Mouse (Mus musculus) embryonic facial prominence, embryonic 11.5 days (tissue): ENCODE measurements around the gene Fgf8. TPM values are rescaled to one million over a fixed set of nuclear protein-coding genes. Genes with fewer than 3 reads are reported as not detected.

Experiments used
- ATAC-seq: fragments of 200-750 bp; cut with Nextera tagmentation; replicated peaks from 2 replicates; pipeline ENCODE4 v1.8.0; 2017; ENCODE audit warnings: low read depth; ENCODE audit not compliant: insufficient number of reproducible peaks, low FRiP score, low TSS enrichment
- DNase-seq: peaks from one replicate; pipeline ENCODE4 v3.0.0-alpha.2; 2015; ENCODE audit warnings: low spot score
- H3K27ac ChIP-seq: fragments of 300-500 bp; sonication (generic); replicated peaks from 2 replicates; pipeline ENCODE4 v1.5.1; 2014; ENCODE audit warnings: mild to moderate bottlenecking, low read depth, low read length, control low read depth
- H3K27me3 ChIP-seq: fragments of 300-500 bp; sonication (generic); 2 replicates; pipeline ENCODE4 v1.6.1; 2014; ENCODE audit warnings: mild to moderate bottlenecking, low read length, moderate library complexity, mixed read lengths; ENCODE audit not compliant: control insufficient read depth, insufficient read depth
- H3K36me3 ChIP-seq: fragments of 300-500 bp; sonication (generic); replicated peaks from 2 replicates; pipeline ENCODE4 v1.6.1; 2014; ENCODE audit warnings: low read depth, mild to moderate bottlenecking, low read length, moderate library complexity, mixed read lengths; ENCODE audit not compliant: control insufficient read depth, insufficient read depth
- H3K4me1 ChIP-seq: fragments of 300-500 bp; sonication (generic); 2 replicates; pipeline ENCODE4 v1.6.1; 2014; ENCODE audit warnings: low read length, mixed read lengths; ENCODE audit not compliant: control insufficient read depth, insufficient read depth
- H3K4me2 ChIP-seq: fragments of 300-500 bp; sonication (generic); 2 replicates; pipeline ENCODE4 v1.6.1; 2014; ENCODE audit warnings: low read depth, mild to moderate bottlenecking, control low read depth, low read length, moderate library complexity
- H3K4me3 ChIP-seq: fragments of 300-500 bp; sonication (generic); 2 replicates; pipeline ENCODE4 v1.5.1; 2014; ENCODE audit warnings: low read depth, low read length, control low read depth
- H3K9ac ChIP-seq: fragments of 300-500 bp; sonication (generic); replicated peaks from 2 replicates; pipeline ENCODE4 v1.6.1; 2014; ENCODE audit warnings: mild to moderate bottlenecking, control low read depth, low read length
- H3K9me3 ChIP-seq: fragments of 300-500 bp; sonication (generic); replicated peaks from 2 replicates; pipeline ENCODE4 v1.6.1; 2016; ENCODE audit warnings: mild to moderate bottlenecking, low read length, inconsistent platforms, mixed read lengths; ENCODE audit not compliant: control insufficient read depth
- WGBS: fragments of 180-500 bp; shearing (Covaris S2); extraction: QIAGEN DNeasy Blood & Tissue Kit; methylation state at CpG from one replicate; pipeline ENCODE4 v1.1.7; 2014; 5-methylcytosine and 5-hydroxymethylcytosine counted together
- polyA plus RNA-seq: library from polyadenylated mRNA; unstranded; fragments of >200 nt; fragmentation: Nextera tagmentation; extraction: Ambion mirVana; gene quantifications from 2 replicates; pipeline ENCODE4 v1.2.1, GENCODE M21; 2014

The Fgf8 gene
- 17.7 and 20.5 TPM in 2 replicates for polyA plus RNA-seq

DNA sequence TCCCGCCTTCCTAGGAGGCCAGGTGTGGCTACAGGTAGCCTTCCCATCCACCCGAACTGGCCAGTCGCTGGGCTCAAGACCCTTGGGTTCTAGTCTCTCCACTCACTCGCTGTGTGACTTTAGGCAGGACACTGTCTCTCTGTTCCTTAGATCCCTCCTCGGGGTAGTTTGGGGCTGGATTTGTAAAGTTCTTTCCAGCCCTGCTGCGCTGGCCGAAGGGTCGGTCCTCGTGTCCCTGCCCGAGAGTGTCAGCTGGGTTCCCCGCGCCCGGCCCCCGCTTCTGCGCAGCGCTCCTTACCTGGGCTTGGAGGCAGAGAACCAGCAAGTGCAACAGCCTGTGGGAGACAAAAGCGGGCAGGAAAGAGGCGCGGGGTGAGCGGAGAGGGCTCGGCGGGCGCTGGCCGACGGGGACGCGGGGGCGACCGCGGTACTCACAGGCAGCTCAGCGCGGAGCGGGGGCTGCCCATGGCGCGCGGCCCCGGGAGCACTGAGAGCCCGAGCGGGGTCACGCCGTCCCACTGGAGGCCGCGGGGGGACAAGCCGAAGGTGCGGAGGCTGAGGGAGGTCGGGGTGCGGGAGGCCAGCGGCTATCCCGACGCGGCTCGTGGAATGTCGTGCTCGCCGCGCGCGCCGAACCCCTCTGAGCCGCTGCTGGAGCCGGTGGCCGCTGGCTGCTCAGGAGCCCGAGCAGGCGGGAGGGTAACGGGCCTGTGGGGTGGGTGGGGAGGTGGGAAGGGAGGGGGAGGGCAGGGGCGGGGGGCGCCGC lies at the start of gene Fgf8:
TSS of gene Fgf8 (minus strand) at position 698 of the 766 bp plus-strand sequence.
- WGBS = under 1% methylated on average over 63 of the region's 68 CpGs
- H3K9ac ChIP-seq = peak within 1 kb of the TSS; percentile 37
- no peak within 1 kb of the TSS for H3K27ac ChIP-seq
- DNase-seq (no peak), ATAC-seq (no peak)
- peak within 1 kb of the TSS; percentile 90 for H3K4me2 ChIP-seq
- peaks cover 81% of the 10 kb centered on the region for H3K27me3 ChIP-seq
- H3K4me3 ChIP-seq = peak within 1 kb of the TSS; percentile 37
- no peaks in the 10 kb centered on the region for H3K9me3 ChIP-seq
- peaks cover 16% of the 10 kb centered on the region for H3K4me1 ChIP-seq
- H3K36me3 ChIP-seq = no peaks in the 10 kb centered on the region

DNA sequence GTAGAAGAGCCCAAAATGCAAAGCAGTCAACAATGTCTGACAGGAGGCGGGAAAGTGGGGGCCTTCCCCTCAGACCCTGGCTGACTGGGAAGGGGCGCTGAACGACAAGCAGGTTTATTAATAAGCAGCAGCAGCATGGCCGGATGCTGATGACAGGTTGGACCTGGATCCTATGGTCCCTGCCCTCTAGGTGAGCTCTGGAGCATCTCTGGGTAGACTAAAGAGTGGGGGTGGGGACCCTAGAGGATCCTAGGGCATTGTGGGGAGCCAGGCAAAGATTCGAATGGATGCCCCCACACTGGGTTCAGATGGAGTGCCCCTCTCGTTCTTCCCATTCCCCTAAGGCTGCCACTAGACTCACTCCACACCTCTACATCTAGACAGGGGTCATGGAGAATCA lies 49.7 kb upstream of the Fgf8 start:
- Histone ChIP-seq H3K27ac (no peak overlapping the region), H3K9ac (no peak overlapping the region), H3K4me1 (no peaks in the 10 kb centered on the region), H3K36me3 (no peaks in the 10 kb centered on the region), H3K4me2 (no peak overlapping the region), H3K27me3 (no peaks in the 10 kb centered on the region), H3K4me3 (no peak overlapping the region), H3K9me3 (no peaks in the 10 kb centered on the region)
- DNase-seq (no peak), ATAC-seq (no peak)
- 82% methylated on average over 6 of the region's 6 CpGs for WGBS

DNA sequence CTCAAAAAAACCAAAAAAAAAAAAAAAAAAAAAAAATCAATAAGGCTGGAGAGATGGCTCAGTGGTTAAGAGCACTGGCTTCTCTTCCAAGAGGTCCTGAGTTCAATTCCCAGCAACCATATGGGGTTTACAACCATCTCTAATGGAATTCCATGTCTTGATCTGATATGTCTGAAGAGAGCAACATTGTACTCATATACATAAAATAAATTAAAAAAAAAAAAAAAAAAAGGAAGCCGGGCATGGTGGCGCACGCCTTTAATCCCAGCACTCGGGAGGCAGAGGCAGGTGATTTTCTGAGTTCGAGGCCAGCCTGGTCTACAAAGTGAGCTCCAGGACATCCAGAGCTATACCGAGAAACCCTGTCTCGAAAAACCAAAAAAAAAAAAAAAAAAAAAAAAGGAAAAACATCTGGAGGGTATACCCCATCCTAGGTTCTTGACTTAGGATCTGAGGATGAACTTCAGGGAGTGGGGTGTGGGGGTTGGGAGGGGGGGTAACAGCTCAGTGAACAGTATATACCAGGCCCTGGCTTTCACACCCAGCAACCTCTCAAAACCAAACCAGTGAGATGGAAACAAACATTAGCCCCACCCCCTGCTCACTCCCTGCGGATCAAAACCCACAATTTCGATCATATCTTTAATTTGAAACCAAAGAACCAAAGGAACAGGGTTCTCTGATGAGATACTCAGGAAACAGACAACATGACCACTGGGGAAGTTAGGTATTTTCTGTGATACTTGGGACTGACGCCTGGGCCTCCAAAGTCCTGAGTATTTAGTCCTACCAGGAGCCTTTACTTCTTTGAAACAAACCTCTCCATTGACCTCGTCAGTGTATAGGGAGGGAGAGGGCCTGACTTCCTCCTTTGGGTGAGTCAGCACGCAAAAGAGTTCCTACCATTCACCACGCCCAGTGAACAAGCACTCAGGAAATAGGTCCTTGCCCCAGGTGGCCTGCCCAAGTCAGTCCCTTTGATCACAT lies 47.5 kb upstream of the Fgf8 start:
- H3K4me2 ChIP-seq = no peak overlapping the region
- no peaks in the 10 kb centered on the region for H3K27me3 ChIP-seq
- H3K27ac ChIP-seq = no peak overlapping the region
- DNase-seq = no peak
- no peak for ATAC-seq
- H3K4me1 ChIP-seq = no peaks in the 10 kb centered on the region
- H3K4me3 ChIP-seq = no peak overlapping the region
- H3K9ac ChIP-seq = no peak overlapping the region
- H3K9me3 ChIP-seq = no peaks in the 10 kb centered on the region
- no peaks in the 10 kb centered on the region for H3K36me3 ChIP-seq
- 77% methylated on average over 13 of the region's 13 CpGs for WGBS

DNA sequence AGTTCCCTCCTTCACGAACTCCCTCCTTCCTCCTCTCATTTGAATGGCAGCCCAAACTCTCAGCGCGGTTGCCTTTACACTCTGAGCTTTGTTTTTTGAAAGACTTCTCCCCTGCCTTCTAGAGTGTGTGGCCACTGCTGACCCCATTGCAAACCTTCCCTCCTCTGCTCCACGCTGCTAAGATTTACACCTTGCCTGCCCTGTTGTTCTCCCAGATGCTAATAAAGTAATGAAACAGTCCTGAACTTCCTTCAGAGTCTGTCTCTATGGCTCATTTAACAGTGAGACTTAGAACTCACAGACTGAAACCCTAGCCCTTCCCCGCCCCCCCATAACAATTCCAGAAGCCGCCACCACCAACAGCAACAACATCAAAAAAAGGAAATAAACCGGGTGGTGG lies 46.6 kb upstream of the Fgf8 start:
- H3K4me3 ChIP-seq = no peak overlapping the region
- H3K9me3 ChIP-seq = no peaks in the 10 kb centered on the region
- H3K36me3 ChIP-seq = no peaks in the 10 kb centered on the region
- no peak overlapping the region for H3K4me2 ChIP-seq
- H3K27me3 ChIP-seq = no peaks in the 10 kb centered on the region
- 77% methylated on average over 7 of the region's 7 CpGs for WGBS
- H3K27ac ChIP-seq = no peak overlapping the region
- ATAC-seq (no peak), DNase-seq (no peak)
- no peak overlapping the region for H3K9ac ChIP-seq
- no peaks in the 10 kb centered on the region for H3K4me1 ChIP-seq

DNA sequence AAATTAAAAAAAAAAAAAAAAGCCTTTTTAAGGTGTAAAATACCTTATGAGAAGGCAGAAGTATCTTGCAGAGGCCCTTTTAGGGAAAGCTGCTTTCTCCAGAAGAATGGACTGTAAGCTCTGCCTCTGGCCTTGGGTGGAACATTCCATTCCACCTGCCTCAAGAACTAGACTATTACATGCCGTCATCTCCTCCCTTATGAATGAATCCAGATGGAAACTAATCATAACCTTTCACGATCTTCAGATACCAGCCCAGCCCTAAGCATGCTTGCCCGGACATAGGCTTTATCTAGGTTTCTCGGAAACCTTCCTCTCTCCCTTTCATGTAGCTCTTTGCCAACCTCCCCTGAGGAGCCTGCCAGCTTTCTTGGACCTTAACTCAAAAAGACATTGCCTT lies 45.6 kb upstream of the Fgf8 start:
- Histone ChIP-seq H3K27me3 (no peaks in the 10 kb centered on the region), H3K27ac (no peak overlapping the region), H3K9ac (no peak overlapping the region), H3K4me1 (no peaks in the 10 kb centered on the region), H3K36me3 (no peaks in the 10 kb centered on the region), H3K4me2 (no peak overlapping the region), H3K4me3 (no peak overlapping the region), H3K9me3 (no peaks in the 10 kb centered on the region)
- 77% methylated on average over 4 of the region's 4 CpGs for WGBS
- ATAC-seq (no peak), DNase-seq (peak; percentile 16)

DNA sequence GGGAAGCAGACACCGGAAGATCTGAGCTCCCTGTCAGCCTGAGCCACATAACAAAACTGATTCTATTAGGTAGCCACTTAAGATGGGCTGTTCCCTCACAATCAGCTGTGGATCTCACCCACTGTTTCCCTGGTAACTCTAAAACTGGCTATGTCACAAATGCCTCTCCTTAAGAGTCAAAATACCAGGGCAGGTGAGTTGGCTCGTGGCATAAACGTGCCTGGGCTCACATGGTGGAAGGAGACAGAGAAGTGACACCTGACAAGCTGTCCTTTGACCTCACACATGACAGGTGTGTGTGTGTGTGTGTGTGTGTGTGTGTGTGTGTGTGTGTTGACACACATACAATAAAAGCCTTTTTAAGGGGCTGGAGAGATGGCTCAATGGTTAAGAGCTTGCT lies 44.7 kb upstream of the Fgf8 start:
- no peak overlapping the region for H3K9ac ChIP-seq
- ATAC-seq (no peak), DNase-seq (no peak)
- no peaks in the 10 kb centered on the region for H3K36me3 ChIP-seq
- H3K9me3 ChIP-seq = no peaks in the 10 kb centered on the region
- H3K27ac ChIP-seq = no peak overlapping the region
- 65% methylated on average over 3 of the region's 3 CpGs for WGBS
- no peak overlapping the region for H3K4me2 ChIP-seq
- H3K4me3 ChIP-seq = no peak overlapping the region
- no peaks in the 10 kb centered on the region for H3K4me1 ChIP-seq
- H3K27me3 ChIP-seq = no peaks in the 10 kb centered on the region

DNA sequence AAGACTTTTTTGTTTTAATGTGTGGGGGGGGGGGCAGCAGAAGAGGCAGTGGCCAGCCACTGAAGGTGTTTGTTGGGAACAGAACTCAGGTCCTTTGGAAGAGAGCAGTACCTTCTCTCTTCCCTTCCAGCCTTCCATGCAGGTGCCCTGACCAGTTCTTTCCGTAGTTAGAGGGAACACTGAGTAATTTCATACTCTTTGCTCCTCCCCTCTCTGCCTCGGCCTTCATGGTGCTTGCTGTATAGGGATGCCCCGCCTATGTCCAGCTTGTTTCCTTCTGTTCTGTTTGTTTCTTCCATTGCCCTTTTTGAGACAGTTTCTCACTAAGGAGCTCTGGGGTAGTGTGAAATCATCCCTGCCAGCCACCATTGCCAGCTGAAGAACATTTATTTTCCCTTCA lies 42.8 kb upstream of the Fgf8 start:
- Histone ChIP-seq H3K4me2 (no peak overlapping the region), H3K9ac (no peak overlapping the region), H3K4me3 (no peak overlapping the region), H3K27ac (no peak overlapping the region), H3K4me1 (no peaks in the 10 kb centered on the region), H3K9me3 (no peaks in the 10 kb centered on the region), H3K36me3 (no peaks in the 10 kb centered on the region), H3K27me3 (no peaks in the 10 kb centered on the region)
- 62% methylated on average over 3 of the region's 3 CpGs for WGBS
- no peak for DNase-seq
- no peak for ATAC-seq
